Mouse (Mus musculus): ENCODE results near the gene Rpl10l. TPM values are rescaled to one million over a fixed set of nuclear protein-coding genes. Genes with fewer than 3 reads are reported as not detected.

Rpl10l gene
- not detected in 2 replicates for polyA plus RNA-seq (2016; fragmentation: Nextera tagmentation; extraction: Ambion mirVana)

DNA sequence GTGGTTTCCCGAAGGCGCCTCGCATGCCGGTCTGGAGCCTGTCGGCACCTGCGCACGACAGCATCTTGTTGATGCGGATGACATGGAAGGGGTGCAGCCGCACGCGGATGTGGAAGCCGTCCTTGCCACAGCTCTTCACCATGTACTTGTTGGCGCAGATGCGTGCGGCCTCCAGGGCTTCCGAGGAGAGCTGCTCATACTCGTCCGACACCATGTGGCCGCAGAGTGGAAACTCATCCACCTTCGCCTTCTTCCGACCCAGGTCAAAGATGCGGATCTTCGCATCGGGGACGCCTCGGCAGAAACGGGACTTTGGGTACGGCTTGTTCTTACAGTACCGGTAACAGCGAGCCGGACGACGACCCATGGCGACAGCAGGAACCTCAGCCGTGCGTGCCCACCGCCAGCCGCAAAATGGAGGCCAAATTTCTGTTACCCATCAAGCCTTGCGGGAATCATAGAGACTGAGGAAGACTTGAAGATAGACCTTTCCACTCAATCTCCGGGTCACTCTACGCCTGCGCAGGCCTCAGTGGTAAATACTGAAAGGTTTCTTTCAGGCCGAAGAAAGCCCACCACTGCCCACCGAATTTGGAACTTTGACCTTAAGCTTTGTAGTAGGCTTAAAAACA lies at the start of gene Rpl10l:
Rpl10l (minus strand) TSS at position 411 of the 632 bp plus-strand sequence.
- no peak within 1 kb of the TSS for H3K27ac ChIP-seq
- H3K9me3 ChIP-seq, result peaks cover 9% of the 10 kb centered on the region
- 97% methylated on average over 44 of the region's 44 CpGs for WGBS
- H3K4me3 ChIP-seq (replicated peaks), result no peak within 1 kb of the TSS
- no peaks in the 10 kb centered on the region for H3K4me1 ChIP-seq (replicated peaks)
- no peak within 1 kb of the TSS for H3K4me2 ChIP-seq
- H3K36me3 ChIP-seq, result no peaks in the 10 kb centered on the region
- ATAC-seq (ENCODE audit: insufficient number of reproducible peaks, insufficient read depth, low FRiP score, low TSS enrichment, low read depth), result no peak
- H3K27me3 ChIP-seq, result no peaks in the 10 kb centered on the region
- no peak within 1 kb of the TSS for H3K9ac ChIP-seq (replicated peaks)

GRCm38 (mm10) chr12:66275890-66276289 lies 8.3 kb downstream of the Rpl10l start:
- H3K9me3 ChIP-seq, result no peaks in the 10 kb centered on the region
- H3K9ac ChIP-seq (replicated peaks), result no peak overlapping the region
- 72% methylated on average over 3 of the region's 3 CpGs for WGBS
- no peak for ATAC-seq (ENCODE audit: insufficient number of reproducible peaks, insufficient read depth, low FRiP score, low TSS enrichment, low read depth)
- no peaks in the 10 kb centered on the region for H3K4me1 ChIP-seq (replicated peaks)
- H3K27ac ChIP-seq, result no peak overlapping the region
- no peak overlapping the region for H3K4me2 ChIP-seq
- H3K36me3 ChIP-seq, result no peaks in the 10 kb centered on the region
- H3K4me3 ChIP-seq (replicated peaks), result no peak overlapping the region
- no peaks in the 10 kb centered on the region for H3K27me3 ChIP-seq

GRCm38 (mm10) chr12:66245461-66246099 lies 38.6 kb downstream of the Rpl10l start:
- Histone ChIP-seq H3K4me2 (no peak overlapping the region), H3K9me3 (no peaks in the 10 kb centered on the region), H3K9ac (replicated peaks) (no peak overlapping the region), H3K27me3 (no peaks in the 10 kb centered on the region), H3K27ac (no peak overlapping the region), H3K4me3 (replicated peaks) (no peak overlapping the region), H3K4me1 (replicated peaks) (no peaks in the 10 kb centered on the region), H3K36me3 (no peaks in the 10 kb centered on the region)
- WGBS, result 85% methylated on average over 6 of the region's 6 CpGs
- ATAC-seq (ENCODE audit: insufficient number of reproducible peaks, insufficient read depth, low FRiP score, low TSS enrichment, low read depth), result no peak

- Histone ChIP-seq H3K4me3 (replicated peaks) (no peak overlapping the region), H3K4me2 (no peak overlapping the region), H3K27ac (no peak overlapping the region), H3K4me1 (replicated peaks) (no peaks in the 10 kb centered on the region), H3K27me3 (no peaks in the 10 kb centered on the region), H3K9ac (replicated peaks) (no peak overlapping the region), H3K9me3 (no peaks in the 10 kb centered on the region), H3K36me3 (no peaks in the 10 kb centered on the region)
- WGBS, result 84% methylated on average over 3 of the region's 3 CpGs
- ATAC-seq (ENCODE audit: insufficient number of reproducible peaks, insufficient read depth, low FRiP score, low TSS enrichment, low read depth), result no peak
These were observed 50.0 kb downstream of the Rpl10l start for GRCm38 (mm10) chr12:66234158-66234557.

All from limb, embryonic 12.5 days (tissue).